Mouse (Mus musculus) cerebellum, adult 2 months (tissue): ENCODE measurements around the gene Diras1. TPM values are rescaled to one million over a fixed set of nuclear protein-coding genes. Genes with fewer than 3 reads are reported as not detected.
A peak's percentile ranks its signal among the peaks of the same experiment; 100 is the strongest.
"Not testable (repeated sequence)": the region's sequence is repeated elsewhere in the genome, so short reads cannot be mapped to it uniquely, and the experiment has no call there.

Source experiments
- DNase-seq, 2 experiments: peaks; one replicate each; pipeline ENCODE4 v3.0.0; 2021
- H3K27ac ChIP-seq: fragments of 200-500 bp; 2 replicates; pipeline ENCODE4 v1.5.1; 2012; ENCODE audit warnings: low read length, control low read depth, inconsistent platforms; ENCODE audit not compliant: insufficient read depth
- H3K27me3 ChIP-seq: fragments of 200-500 bp; 2 replicates; pipeline ENCODE4 v1.6.1; 2012; ENCODE audit warnings: inconsistent platforms, mild to moderate bottlenecking, low read length, moderate library complexity; ENCODE audit not compliant: control insufficient read depth, insufficient read depth
- H3K4me1 ChIP-seq: fragments of 200-500 bp; 2 replicates; pipeline ENCODE4 v1.6.1; 2011; ENCODE audit warnings: low read length; ENCODE audit not compliant: control insufficient read depth, insufficient read depth
- H3K4me3 ChIP-seq: fragments of 200-500 bp; replicated peaks from 2 replicates; pipeline ENCODE3; 2011; ENCODE audit warnings: mild to moderate bottlenecking, low read depth, low read length, control low read depth; ENCODE audit not compliant: insufficient read depth
- CTCF ChIP-seq: fragments of 200-500 bp; IDR thresholded peaks from 2 replicates; pipeline ENCODE4 v1.5.1; 2011; ENCODE audit warnings: low read depth, mild to moderate bottlenecking, control low read depth, low read length, moderate library complexity, borderline replicate concordance; ENCODE audit not compliant: insufficient read depth
- POLR2A ChIP-seq: fragments of 200-500 bp; IDR thresholded peaks from 2 replicates; pipeline ENCODE4 v1.6.1; 2011; ENCODE audit warnings: low read length, control low read depth, borderline replicate concordance; ENCODE audit not compliant: insufficient read depth
- WGBS: fragments of 180-500 bp; shearing (Covaris S2); methylation state at CpG from one replicate; pipeline ENCODE4 v1.1.7; 2018; 5-methylcytosine and 5-hydroxymethylcytosine counted together
- polyA plus RNA-seq: library from polyadenylated mRNA; depleted of rRNA; stranded (reverse); fragments of >200 nt; gene quantifications from 2 replicates; pipeline ENCODE4 v1.2.3, GENCODE M21; 2012; rRNA removed

Diras1 gene
- polyA plus RNA-seq, result 126 and 136 TPM in 2 replicates

- 24% methylated on average over 12 of the region's 12 CpGs for WGBS
- H3K27me3 ChIP-seq, result no peaks in the 10 kb centered on the region
- no peak for DNase-seq
- H3K4me1 ChIP-seq, result peaks cover 71% of the 10 kb centered on the region
- H3K27ac ChIP-seq, result peak within 1 kb of the TSS; percentile 98
- H3K4me3 ChIP-seq, result peak within 1 kb of the TSS; percentile 87
- TF ChIP-seq CTCF, result no peak
These were observed at the start of gene Diras1 for GRCm38 (mm10) chr10:81025639-81026275. Diras1 (minus strand) TSS chr10:81025662.

- TF ChIP-seq CTCF, result peak; percentile 59
- TF ChIP-seq POLR2A, result no peak
- 62% methylated on average over 7 of the region's 7 CpGs for WGBS
- Histone ChIP-seq H3K4me1 (peaks cover 8% of the 10 kb centered on the region; the same call in 1 of the 2 replicates), H3K27ac (no peak overlapping the region), H3K4me3 (no peak overlapping the region), H3K27me3 (no peaks in the 10 kb centered on the region)
- no peak for DNase-seq
These were observed 48.0 kb upstream of the Diras1 start for GRCm38 (mm10) chr10:81073464-81073863.

GRCm38 (mm10) chr10:81072290-81072689, 46.8 kb upstream of the Diras1 start:
- 71% methylated on average over 8 of the region's 8 CpGs for WGBS
- TF ChIP-seq CTCF (no peak), POLR2A (no peak)
- H3K4me1 ChIP-seq, result peaks cover 8% of the 10 kb centered on the region; the same call in 1 of the 2 replicates
- H3K4me3 ChIP-seq, result no peak overlapping the region
- H3K27me3 ChIP-seq, result no peaks in the 10 kb centered on the region
- no peak overlapping the region for H3K27ac ChIP-seq
- no peak for DNase-seq

GRCm38 (mm10) chr10:81069836-81070235, 44.4 kb upstream of the Diras1 start, which contains the start of gene Thop1:
Thop1 (plus strand) TSS chr10:81070035.
- peak; percentile 89 for TF ChIP-seq POLR2A
- no peak for TF ChIP-seq CTCF
- DNase-seq, result peak; percentile 97 to 99
- H3K4me3 ChIP-seq, result peak within 1 kb of the TSS; percentile 65
- no peaks in the 10 kb centered on the region for H3K27me3 ChIP-seq
- no peak within 1 kb of the TSS for H3K27ac ChIP-seq
- WGBS, result under 1% methylated on average over 35 of the region's 35 CpGs
- H3K4me1 ChIP-seq, result peaks cover 8% of the 10 kb centered on the region; the same call in 1 of the 2 replicates

GRCm38 (mm10) chr10:81068706-81069105, 43.2 kb upstream of the Diras1 start:
- 66% methylated on average over 5 of the region's 5 CpGs for WGBS
- Histone ChIP-seq H3K4me3 (no peak overlapping the region), H3K4me1 (peaks cover 8% of the 10 kb centered on the region; the same call in 1 of the 2 replicates), H3K27ac (no peak overlapping the region), H3K27me3 (no peaks in the 10 kb centered on the region)
- TF ChIP-seq POLR2A (no peak), CTCF (no peak)
- DNase-seq, result no peak

GRCm38 (mm10) chr10:81064519-81064918, 39.1 kb upstream of the Diras1 start:
- not testable (repeated sequence) for H3K27ac ChIP-seq, DNase-seq, H3K4me1 ChIP-seq, H3K27me3 ChIP-seq, H3K4me3 ChIP-seq
- WGBS, result 80% methylated on average over 8 of the region's 8 CpGs

GRCm38 (mm10) chr10:81062710-81063109, 37.2 kb upstream of the Diras1 start:
- no peak for DNase-seq
- Histone ChIP-seq H3K27ac (no peak overlapping the region), H3K27me3 (no peaks in the 10 kb centered on the region), H3K4me3 (no peak overlapping the region), H3K4me1 (peaks cover 8% of the 10 kb centered on the region)
- TF ChIP-seq POLR2A (no peak), CTCF (no peak)
- 57% methylated on average over 4 of the region's 4 CpGs for WGBS

- H3K4me3 ChIP-seq, result peak within 1 kb of the TSS; percentile 98
- no peaks in the 10 kb centered on the region for H3K27me3 ChIP-seq
- peaks cover 31% of the 10 kb centered on the region for H3K4me1 ChIP-seq
- DNase-seq, result peak; percentile 100
- WGBS, result 1% methylated on average over 48 of the region's 48 CpGs
- TF ChIP-seq POLR2A, result peak; percentile 76; the same call in 1 of the 2 replicates
- TF ChIP-seq CTCF, result no peak
- H3K27ac ChIP-seq, result peak within 1 kb of the TSS; percentile 62
These were observed 34.4 kb upstream of the Diras1 start, which contains the start of gene Sgta for GRCm38 (mm10) chr10:81059603-81060543. Sgta (minus strand) TSS chr10:81060181.
